Mouse (Mus musculus): Measurements from ENCODE around the gene Akap2.

The Akap2 gene

DNA sequence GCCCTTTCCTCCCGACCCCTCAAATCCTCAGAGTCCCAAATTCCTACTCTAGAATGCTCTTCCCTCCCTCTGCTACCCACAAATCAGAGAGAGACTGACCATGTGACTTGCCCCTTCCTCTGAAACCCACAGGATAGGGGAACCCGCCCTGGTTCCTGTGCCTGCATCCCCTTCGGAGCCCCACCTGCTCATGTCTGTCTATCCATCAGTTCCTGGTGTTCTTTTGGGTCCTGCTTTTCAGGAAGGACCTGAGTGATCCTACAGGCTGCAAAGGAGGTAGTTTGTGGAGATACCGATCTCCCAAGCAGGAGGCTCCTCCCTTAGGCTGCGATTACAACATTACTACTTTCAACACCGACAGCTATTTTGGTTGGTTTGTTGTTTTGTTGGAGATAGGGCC is 191.4 kb downstream of the Akap2 start:
- DNase-seq (ENCODE audit: low spot score in 2 of 2) = no peak

DNA sequence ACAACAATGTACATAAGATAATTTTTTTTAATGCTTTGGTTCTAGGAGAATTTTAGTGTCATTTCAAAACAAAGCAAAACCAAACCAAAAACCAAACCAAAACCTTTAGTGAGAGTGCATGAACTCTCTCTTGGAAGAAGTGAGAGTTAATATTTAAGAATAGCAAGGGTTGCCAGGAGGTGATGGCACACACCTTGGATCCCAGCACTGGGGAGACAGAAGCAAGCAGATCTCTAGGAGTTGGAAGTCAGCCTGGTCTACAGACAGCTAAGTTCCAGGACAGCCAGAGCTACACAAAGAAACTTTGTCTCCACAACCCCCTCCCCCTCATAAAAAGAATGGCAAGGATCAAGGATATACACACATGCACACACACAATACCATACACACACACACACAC is 195.6 kb downstream of the Akap2 start:
- DNase-seq (ENCODE audit: low spot score in 2 of 2) = no peak

DNA sequence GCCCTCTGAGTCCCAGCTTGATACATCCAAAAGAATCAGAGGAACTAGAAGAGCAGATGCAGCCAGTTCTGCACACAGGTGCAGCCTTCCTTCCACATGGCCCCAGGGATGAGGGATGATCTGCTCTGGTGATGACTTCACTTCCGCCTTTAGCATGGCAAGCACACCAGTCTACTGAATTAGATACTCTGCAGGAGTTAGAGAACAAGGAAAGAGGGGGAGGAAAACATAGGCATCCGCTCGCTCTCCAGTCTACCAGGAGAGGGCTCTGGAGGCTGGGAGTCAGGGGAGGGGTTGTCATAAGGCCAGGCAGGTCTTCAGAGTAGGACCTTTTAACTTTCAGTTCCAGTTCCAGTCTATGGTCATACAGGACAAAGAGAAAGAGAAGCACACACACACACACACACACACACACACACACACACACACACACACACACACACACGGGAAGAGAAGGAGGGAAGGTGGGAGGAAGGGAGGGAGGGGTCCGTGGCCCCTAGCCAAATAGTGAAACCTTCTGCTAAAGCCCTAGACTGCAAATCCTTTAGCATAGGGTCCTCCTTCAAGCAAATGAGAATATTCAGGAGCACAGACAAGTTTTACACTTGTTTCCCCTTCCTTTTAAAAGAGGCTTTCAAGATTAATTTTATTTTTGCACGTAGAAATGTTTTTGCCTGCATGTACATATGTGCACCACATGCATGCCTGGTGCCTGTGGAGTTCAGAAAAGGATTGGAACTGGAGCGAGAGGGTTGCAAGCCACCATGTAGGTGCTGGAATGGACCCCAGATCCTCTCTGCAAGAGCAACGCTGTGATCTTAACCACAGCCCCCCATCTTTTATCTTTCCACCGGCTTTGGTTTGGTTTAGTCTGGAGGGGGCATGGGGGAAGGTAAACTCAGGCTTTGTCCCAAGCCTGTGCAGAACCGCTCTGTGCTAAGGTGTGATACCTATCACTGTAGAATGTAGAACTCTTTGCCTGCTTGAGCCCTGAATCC is 197.0 kb downstream of the Akap2 start:
- DNase-seq (ENCODE audit: low spot score in 2 of 2) = no peak

DNA sequence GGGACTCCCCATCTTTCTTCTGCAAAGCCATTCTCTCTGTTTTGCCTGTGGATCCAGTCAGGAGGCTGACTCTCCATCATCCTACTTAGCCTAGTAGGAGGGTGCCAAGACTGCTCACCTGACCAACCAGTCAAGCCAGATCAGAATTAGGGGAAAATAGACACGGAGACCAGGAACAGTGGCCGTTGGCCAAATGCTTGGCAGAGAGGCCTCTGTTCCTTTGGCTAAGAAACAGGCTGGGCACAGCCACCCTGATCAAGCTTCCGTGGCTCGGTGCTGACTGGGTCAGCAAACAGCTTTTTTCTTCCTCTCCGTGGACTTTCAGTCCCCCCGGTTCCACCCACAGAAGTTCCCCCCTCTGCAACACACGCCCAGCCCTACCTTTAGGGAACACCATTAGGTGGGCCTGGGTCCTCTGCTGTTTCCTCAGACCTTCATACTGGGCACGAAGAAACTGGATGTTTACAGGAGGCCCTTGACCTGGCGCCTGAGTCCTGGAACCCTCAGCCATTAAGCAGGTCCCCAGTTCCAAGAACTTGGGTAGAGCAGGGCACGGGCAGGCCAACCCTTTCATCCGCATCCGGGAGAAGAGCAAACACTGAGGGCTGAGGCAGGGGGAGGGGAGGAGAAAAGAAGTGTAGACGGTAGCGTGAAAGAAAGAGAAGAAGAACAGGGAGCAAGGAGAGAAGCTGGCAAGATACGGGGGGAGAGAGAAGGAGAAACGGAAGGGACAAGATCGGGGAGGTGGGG is 197.9 kb downstream of the Akap2 start:
- peak in 1 of 2 experiments; percentile 25 for DNase-seq (ENCODE audit: low spot score in 2 of 2)

DNA sequence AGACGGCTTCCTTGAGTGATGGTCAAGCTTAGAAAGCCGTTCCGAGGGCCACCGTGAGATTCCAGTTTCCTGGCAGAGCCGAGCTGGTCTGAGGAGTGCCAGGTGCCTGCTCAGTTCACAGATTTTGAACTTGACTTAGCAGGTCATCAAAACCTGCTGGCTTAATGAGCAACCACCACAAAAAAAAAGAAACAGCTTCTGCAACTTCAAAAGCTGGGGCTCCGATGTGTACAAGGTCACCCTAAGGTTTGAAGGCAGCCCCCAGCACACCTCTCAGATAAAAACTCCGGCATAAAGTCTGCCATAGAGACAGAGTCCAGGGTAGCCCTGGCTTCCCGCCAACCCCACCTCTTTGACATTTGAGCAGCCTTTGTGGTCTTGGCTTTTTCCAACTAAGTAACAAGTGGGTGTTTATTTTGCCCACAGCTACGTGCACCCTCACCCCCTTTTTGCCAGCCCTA is 198.8 kb downstream of the Akap2 start, which contains the start of gene D630039A03Rik:
Gene D630039A03Rik, minus strand, starts transcription at position 97 of the 461 bp plus-strand sequence.
- no peak for DNase-seq (ENCODE audit: low spot score in 2 of 2)

DNA sequence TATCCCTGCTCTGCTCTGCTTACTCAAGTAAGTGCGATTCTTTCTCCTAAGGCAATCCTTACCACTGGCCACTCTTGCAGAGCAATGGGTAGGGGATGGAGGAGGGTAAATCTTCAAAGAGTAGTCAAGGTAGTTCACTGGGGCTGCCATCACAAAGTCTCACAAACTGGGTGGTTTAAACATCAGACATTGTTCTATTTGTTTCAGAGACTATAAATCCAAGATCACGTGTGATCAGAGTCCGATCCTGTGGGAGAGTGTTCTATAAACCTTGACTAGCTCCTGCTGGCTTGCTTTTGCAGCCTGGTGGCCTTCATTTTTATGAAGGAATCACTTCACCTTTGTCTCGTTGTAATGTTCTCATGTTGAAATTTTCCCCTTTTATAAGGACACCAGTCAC is 199.3 kb downstream of the Akap2 start:
- no peak for DNase-seq (ENCODE audit: low spot score in 2 of 2)

DNA sequence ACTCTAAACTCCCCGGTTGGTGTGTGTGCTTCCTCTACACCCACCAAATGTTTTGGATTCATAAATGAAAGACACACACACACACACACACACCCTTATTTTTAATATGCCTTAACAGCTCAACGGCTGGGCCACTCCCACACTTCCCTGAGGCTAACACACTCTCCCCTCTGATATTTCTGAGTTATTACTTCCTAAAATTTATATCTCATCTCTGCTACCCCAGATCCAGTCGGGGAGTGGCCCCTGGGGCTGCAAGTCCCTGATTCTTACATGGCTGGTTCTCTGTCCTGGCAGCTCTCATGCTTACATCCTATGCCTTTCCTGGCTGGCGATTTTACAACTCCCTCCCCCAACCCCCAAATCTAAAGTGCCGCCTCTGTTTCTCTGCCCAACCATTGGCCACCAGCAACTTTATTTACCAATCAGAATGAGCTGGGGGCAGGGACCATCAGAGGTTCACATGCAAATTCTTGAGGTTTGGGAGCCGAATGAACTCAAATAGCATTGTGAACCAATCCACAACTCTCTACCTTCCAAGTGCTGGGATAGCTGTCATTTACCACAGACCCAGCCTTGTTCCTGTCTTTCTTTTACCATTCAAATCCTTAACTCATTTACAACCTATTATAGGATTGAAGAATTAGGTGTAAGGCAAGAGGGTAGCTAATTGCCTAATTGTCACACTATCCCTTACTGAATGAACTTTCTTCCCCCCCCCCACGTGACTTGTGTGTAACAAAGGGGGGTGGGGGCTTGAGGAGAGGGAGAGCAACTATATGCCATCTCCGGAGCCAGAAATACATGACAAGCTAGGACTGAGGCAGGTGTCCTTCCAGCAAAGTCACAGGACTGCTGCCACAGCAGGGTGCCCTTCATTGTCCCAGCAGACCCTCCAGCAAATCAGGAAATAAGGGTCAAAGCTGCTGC is 202.3 kb downstream of the Akap2 start:
- no peak for DNase-seq (ENCODE audit: low spot score in 2 of 2)

DNA sequence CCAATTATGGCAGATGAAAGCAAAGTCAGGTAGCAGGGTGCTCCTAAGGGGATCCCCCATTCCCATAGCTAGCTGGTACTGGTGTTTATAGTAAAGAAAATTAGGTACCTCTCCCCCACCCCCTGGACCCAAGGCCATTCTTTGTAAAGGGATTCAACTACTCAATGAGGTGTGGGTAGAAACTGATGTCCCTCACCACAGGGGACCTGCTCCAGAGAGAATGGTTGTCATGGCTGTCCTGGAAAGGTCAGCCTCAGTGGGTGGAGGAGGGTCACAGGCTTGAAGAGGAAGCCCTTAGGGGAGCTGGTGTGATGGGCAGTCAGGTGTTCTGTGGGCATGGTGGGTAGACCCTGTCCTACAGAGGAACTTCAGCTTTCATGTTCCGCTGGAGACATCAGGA is 203.1 kb downstream of the Akap2 start:
- no peak for DNase-seq (ENCODE audit: low spot score in 2 of 2)

DNA sequence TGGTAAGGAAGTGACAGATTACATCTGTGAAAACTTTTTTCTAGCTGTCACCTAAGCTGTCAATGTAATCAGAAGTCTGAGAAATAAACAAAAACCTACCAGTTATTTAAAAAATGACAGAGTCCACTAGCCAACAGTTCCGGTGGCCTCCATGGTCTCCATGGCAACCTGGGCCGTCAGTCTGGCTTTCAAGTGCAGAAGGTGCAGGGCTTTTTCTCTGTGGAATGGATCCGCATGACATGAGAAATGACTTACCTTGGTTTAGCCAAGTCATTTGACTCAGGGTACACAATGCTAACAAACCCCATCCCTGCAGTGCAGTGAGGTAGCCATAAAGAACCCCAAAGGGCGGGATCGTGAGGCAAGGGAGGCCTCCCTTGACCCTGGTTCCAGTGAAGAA is 204.7 kb downstream of the Akap2 start:
- DNase-seq (ENCODE audit: low spot score in 2 of 2) = no peak

DNA sequence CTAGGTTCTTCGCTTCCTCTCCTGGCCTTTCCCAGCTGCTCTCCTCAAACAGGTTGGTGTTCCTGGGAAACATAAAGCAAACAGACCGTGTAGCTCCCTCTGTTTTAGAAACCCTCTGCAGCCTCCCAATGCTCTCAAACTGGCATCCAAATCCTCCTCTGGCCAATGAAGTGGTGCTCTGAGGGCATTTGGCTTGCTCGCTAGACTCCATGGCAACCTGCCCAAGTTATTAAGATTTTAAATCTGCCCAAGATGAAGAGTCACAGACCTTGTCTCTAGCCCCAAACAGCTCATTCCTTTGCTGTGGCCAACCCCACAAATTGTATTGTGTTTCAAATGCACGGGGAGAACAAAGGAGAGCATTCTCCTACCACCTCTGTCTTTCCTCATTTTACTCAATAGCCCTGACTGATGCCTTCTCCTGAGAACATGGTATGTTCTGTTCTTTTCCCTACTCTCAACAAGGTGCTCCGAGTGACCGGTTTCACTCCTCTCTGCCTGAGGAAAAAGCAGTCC is 207.2 kb downstream of the Akap2 start:
- DNase-seq (ENCODE audit: low spot score in 2 of 2) = no peak

DNA sequence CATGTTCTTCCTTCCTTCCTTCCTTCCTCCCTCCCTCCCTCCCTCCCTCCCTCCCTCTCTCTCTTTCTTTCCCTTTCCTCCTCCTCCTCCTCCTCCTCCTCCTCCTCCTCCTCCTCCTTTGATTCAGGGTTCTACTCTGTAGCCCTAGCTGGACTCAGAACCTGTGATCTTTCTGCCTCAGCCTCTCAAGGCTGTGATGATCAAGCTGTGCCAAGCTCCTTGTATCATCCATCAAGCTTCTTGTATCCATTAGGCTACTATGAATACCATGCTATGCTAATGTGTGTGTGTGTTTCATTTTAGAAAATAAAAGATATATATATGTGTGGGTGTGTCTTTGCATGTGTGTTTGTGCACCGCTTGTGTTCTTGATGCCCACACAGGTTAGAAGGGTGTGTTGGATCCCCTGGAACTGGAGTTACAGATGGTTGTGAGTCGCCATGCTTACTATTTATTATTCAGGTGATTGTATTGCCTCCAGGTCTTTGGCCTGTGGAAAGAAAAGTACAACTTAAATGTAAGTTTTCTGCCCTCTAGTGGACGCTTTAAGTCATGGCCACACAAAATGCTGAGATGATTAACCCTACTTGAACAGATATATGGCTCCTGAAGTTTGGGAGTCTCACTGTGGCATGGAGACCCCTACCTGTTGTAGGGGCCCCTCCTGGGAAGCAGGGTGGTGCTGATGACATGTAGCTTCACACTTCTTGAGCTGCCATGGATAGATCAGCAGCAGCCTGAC is 210.2 kb downstream of the Akap2 start:
- no peak for DNase-seq (ENCODE audit: low spot score in 2 of 2)

DNA sequence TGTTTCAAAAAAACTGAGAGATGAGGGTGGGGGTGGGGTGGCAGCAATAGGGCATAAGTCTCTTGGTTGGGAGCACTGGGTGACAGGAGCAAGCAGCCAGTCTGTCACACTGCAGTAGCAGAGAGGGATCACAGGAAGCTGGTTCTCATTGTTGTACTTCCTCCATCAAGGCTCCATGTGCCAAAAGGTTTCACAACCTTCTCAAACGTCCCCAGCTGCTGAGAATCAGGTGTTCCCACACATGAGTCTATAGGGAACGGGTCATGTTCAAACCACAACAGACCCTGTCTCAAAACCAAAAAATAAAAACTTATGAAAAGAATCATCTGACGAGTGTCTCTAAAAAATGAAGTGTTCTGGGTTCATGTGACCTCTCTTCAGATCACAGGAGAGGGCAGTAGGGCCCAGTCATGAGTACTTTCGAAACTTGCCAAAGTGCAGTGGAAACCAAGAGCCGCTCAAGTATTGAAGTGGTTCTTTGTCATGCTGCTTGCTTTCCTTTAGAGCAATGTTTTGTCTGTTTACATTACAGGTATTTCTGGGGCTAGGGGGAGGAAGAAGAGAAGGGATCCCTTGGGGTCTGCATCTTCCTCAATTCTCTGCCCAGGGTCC is 213.2 kb downstream of the Akap2 start:
- no peak for DNase-seq (ENCODE audit: low spot score in 2 of 2)

DNA sequence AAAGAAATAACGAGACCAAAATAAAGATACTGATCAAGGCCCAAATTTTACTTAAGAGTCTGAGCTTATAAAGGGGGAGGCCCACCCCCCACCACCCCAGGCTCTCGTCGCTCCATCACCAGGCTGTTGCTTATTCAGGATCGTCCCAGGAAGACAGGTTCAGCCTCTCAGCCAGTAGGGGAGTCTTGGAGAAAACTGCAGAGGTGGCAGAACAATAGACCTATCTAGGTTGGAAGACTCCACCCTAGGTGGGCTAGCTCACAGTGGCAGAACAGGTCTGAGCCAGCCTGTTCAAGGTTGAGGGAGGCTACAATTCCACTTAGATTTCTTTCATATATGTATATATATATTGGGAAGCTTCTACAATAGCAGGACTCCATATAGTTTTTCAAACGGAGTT is 216.7 kb downstream of the Akap2 start:
- DNase-seq (ENCODE audit: low spot score in 2 of 2) = no peak

DNA sequence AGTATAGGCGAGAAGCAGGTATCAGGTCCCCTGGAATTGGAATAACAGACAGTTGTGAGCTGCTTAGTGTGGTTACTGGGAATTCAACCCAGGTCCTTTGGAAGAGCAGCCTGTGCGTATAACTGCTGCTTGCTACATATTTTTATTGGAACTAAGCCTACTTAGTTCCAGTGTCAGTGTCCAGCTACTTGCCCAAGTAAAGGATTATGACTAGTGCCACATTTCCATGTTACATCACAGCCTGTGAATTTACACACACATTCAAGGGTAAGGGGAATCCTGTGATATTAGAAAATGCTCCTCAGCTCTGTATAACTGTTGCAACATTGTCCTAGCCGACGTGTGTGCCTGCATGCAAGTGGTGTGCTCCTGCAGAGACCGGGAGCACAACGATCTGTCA is 219.8 kb downstream of the Akap2 start:
- no peak for DNase-seq (ENCODE audit: low spot score in 2 of 2)

DNA sequence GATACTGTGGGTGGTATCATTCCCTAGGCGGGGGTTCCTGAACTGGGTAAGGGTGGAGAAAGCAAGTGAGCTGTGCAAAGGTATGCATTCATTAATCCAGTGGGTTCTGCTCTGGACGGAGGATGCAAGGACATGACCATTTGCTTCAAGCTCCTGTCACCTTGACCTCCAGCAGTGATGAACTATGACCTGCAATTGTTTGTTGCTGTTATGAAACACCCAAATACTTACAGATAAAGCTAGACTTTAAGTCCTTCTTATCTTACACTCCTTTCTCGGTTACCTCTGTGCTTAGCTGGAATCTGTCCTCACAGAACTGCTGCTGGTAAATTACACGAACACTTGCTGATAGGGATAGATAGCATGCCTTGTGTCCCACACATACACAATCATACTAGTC is 223.2 kb downstream of the Akap2 start:
- no peak for DNase-seq (ENCODE audit: low spot score in 2 of 2)

DNA sequence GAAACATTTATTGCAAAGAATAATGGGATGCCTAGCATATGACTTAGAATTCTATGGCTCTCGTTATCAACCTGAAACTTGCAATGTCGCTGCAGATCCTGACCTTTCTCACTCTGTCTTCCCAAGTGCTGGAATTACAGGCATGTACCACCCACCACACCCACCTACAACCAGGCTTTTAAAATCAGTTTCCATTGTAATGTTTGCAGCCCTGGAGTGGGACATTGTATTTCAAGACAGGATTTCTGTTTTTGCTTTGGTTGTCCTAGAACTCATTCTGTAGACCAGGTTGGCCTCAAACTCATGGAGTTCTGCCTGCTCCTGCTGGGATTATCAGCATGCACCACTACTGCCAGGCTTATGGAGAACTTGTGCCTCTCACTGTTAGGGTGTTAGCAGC is 225.4 kb downstream of the Akap2 start:
- no peak for DNase-seq (ENCODE audit: low spot score in 2 of 2)
